Mouse (Mus musculus) embryonic facial prominence, embryonic 14.5 days (tissue): ENCODE data around the gene Lurap1. TPM values are rescaled to one million over a fixed set of nuclear protein-coding genes. Genes with fewer than 3 reads are reported as not detected.

Source experiments
- ATAC-seq: fragments of 200-750 bp; cut with Nextera tagmentation; 2 replicates; pipeline ENCODE4 v1.8.0; 2017; ENCODE audit warnings: low read depth, moderate number of reproducible peaks, moderate TSS enrichment
- DNase-seq: peaks from one replicate; pipeline ENCODE4 v3.0.0-alpha.2; 2015; ENCODE audit warnings: low spot score
- H3K27ac ChIP-seq: fragments of 300-500 bp; sonication (generic); replicated peaks from 2 replicates; pipeline ENCODE4 v1.5.1; 2014; ENCODE audit warnings: low read depth, mild to moderate bottlenecking, low read length, moderate library complexity
- H3K27me3 ChIP-seq: fragments of 300-500 bp; sonication (generic); replicated peaks from 2 replicates; pipeline ENCODE4 v1.6.1; 2014; ENCODE audit warnings: low read length; ENCODE audit not compliant: control insufficient read depth, insufficient read depth
- H3K36me3 ChIP-seq: fragments of 300-500 bp; sonication (generic); 2 replicates; pipeline ENCODE4 v1.6.1; 2014; ENCODE audit warnings: low read length, mixed read lengths; ENCODE audit not compliant: control insufficient read depth, insufficient read depth
- H3K4me1 ChIP-seq: fragments of 300-500 bp; sonication (generic); 2 replicates; pipeline ENCODE4 v1.6.1; 2014; ENCODE audit warnings: antibody characterized with exemption, low read length; ENCODE audit not compliant: control insufficient read depth, insufficient read depth
- H3K4me2 ChIP-seq: fragments of 300-500 bp; sonication (generic); 2 replicates; pipeline ENCODE4 v1.6.1; 2014; ENCODE audit warnings: low read depth, mild to moderate bottlenecking, low read length, moderate library complexity, mixed read lengths
- H3K4me3 ChIP-seq: fragments of 300-500 bp; sonication (generic); 2 replicates; pipeline ENCODE4 v1.5.1; 2014; ENCODE audit warnings: low read depth, mild to moderate bottlenecking, low read length
- H3K9ac ChIP-seq: fragments of 300-500 bp; sonication (generic); 2 replicates; pipeline ENCODE4 v1.6.1; 2014; ENCODE audit warnings: low read depth, mild to moderate bottlenecking, low read length, moderate library complexity, mixed read lengths
- H3K9me3 ChIP-seq: fragments of 300-500 bp; sonication (generic); 2 replicates; pipeline ENCODE4 v1.6.1; 2016; ENCODE audit warnings: low read length; ENCODE audit not compliant: control insufficient read depth
- WGBS: fragments of 180-500 bp; shearing (Covaris S2); extraction: QIAGEN DNeasy Blood & Tissue Kit; methylation state at CpG from one replicate; pipeline ENCODE4 v1.1.7; 2014; 5-methylcytosine and 5-hydroxymethylcytosine counted together
- polyA plus RNA-seq: library from polyadenylated mRNA; unstranded; fragments of >200 nt; fragmentation: Nextera tagmentation; extraction: Ambion mirVana; gene quantifications from 2 replicates; pipeline ENCODE4 v1.2.1, GENCODE M21; 2014

The Lurap1 gene
- polyA plus RNA-seq, 1 experiment from 2014 or later, result 2.4 TPM

DNA sequence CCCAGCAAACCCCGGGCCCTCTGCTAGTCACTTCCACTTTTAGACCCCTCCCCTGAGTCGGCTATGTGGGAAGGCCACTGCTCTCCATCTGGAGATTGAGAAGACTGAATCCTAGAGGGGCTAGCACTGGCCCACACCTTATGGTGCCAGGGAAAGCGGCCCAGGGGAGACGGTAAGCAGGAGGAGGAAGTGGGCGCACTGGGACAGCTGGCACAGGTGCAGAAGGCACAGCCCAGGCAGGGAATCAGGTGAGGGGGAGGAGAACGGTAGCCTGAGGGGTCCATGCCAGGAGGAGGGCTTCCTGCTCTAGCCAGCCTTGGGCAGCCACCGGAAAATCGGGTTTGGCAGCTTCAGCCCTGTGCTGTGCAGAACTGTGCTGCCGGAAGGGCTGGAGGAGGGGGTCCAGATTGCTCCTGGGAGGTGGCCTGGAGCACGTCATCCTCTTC is 25.4 kb upstream of the Lurap1 start:
- H3K36me3 ChIP-seq, result no peaks in the 10 kb centered on the region
- peak overlapping the region; percentile 45 for H3K4me2 ChIP-seq
- no peak overlapping the region; the same call in 1 of the 2 replicates for H3K4me3 ChIP-seq
- DNase-seq, result peak; percentile 94
- H3K9me3 ChIP-seq, result no peaks in the 10 kb centered on the region
- no peaks in the 10 kb centered on the region for H3K27me3 ChIP-seq
- peaks cover 24% of the 10 kb centered on the region for H3K4me1 ChIP-seq
- 12% methylated on average over 9 of the region's 10 CpGs for WGBS
- H3K27ac ChIP-seq, result peak overlapping the region; percentile 61
- peak; percentile 93 for ATAC-seq
- peak overlapping the region; percentile 53; the same call in 1 of the 2 replicates for H3K9ac ChIP-seq

- Histone ChIP-seq H3K9me3 (no peaks in the 10 kb centered on the region), H3K27me3 (no peaks in the 10 kb centered on the region), H3K4me1 (peaks cover 24% of the 10 kb centered on the region), H3K4me3 (no peak overlapping the region), H3K4me2 (peak overlapping the region; percentile 45), H3K27ac (peak overlapping the region; percentile 61), H3K36me3 (no peaks in the 10 kb centered on the region), H3K9ac (no peak overlapping the region)
- no peak for ATAC-seq
- peak; percentile 48 for DNase-seq
- 58% methylated on average over 7 of the region's 7 CpGs for WGBS
These were observed 24.8 kb upstream of the Lurap1 start for GRCm38 (mm10) chr4:116175711-116176542.

- no peaks in the 10 kb centered on the region for H3K36me3 ChIP-seq
- DNase-seq (no peak), ATAC-seq (no peak)
- H3K4me3 ChIP-seq, result no peak overlapping the region
- H3K9me3 ChIP-seq, result no peaks in the 10 kb centered on the region
- peaks cover 24% of the 10 kb centered on the region for H3K4me1 ChIP-seq
- H3K27ac ChIP-seq, result no peak overlapping the region
- no peak overlapping the region for H3K9ac ChIP-seq
- H3K27me3 ChIP-seq, result no peaks in the 10 kb centered on the region
- no peak overlapping the region for H3K4me2 ChIP-seq
These were observed 24.0 kb upstream of the Lurap1 start for GRCm38 (mm10) chr4:116175136-116175535.

DNA sequence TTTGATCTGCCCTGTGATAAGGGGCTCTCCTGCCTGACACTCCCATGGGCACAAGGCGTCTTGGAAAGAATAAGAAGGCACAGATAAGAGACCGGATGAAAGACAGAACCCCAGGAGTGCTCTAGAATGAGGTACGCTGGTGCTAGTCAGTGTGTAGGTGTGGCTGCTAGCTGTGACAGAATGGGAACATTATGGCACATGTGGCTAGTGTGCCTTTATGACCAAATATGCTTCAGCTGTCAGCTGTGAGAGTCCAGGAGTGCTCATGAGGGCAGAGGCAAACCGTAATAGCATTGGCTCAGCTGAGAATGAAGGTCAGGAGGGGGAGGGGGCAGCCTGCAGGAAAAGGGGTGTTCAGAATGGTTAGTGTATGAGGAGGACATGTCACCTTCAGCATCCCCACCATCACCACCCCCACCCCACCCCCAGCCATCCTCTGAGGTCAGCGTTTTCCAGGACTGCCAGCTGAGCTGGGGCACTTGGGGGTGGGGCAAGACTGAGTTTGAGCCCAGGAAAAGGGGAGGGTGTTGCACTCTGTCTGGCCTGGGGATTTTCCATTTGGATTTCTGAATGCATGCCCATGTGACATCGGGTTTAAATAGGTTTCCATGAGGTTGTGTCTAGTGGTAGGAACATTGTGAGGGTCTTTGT is 23.5 kb upstream of the Lurap1 start:
- Histone ChIP-seq H3K36me3 (no peaks in the 10 kb centered on the region), H3K4me1 (peaks cover 24% of the 10 kb centered on the region), H3K4me2 (no peak overlapping the region), H3K27ac (no peak overlapping the region), H3K9ac (no peak overlapping the region), H3K9me3 (no peaks in the 10 kb centered on the region), H3K4me3 (no peak overlapping the region), H3K27me3 (no peaks in the 10 kb centered on the region)
- no peak for ATAC-seq
- WGBS, result 43% methylated on average over 6 of the region's 6 CpGs
- no peak for DNase-seq

- no peak overlapping the region for H3K9ac ChIP-seq
- H3K9me3 ChIP-seq, result no peaks in the 10 kb centered on the region
- no peak overlapping the region for H3K27ac ChIP-seq
- no peak overlapping the region for H3K4me3 ChIP-seq
- no peaks in the 10 kb centered on the region for H3K36me3 ChIP-seq
- ATAC-seq, result no peak
- DNase-seq, result no peak
- H3K27me3 ChIP-seq, result no peaks in the 10 kb centered on the region
- peaks cover 24% of the 10 kb centered on the region for H3K4me1 ChIP-seq
- H3K4me2 ChIP-seq, result no peak overlapping the region
- 78% methylated on average over 4 of the region's 4 CpGs for WGBS
These were observed 22.6 kb upstream of the Lurap1 start for GRCm38 (mm10) chr4:116173752-116174151.

GRCm38 (mm10) chr4:116173072-116173471 is 21.9 kb upstream of the Lurap1 start, which contains the start of the genes 1700042G07Rik and Gm49337:
Gene 1700042G07Rik (plus strand): TSS chr4:116173372.
Gene Gm49337 (plus strand): TSS chr4:116173384.
- H3K9ac ChIP-seq, result no peak within 1 kb of the TSS
- DNase-seq, result no peak
- no peaks in the 10 kb centered on the region for H3K27me3 ChIP-seq
- no peak within 1 kb of the TSS for H3K4me3 ChIP-seq
- H3K4me1 ChIP-seq, result peaks cover 24% of the 10 kb centered on the region
- no peaks in the 10 kb centered on the region for H3K9me3 ChIP-seq
- H3K36me3 ChIP-seq, result no peaks in the 10 kb centered on the region
- WGBS, result 85% methylated on average over 6 of the region's 6 CpGs
- H3K27ac ChIP-seq, result no peak within 1 kb of the TSS
- ATAC-seq, result no peak
- H3K4me2 ChIP-seq, result no peak within 1 kb of the TSS

- no peak overlapping the region for H3K4me2 ChIP-seq
- ATAC-seq (0 out of 2 replicates have a peak, but pooled peaks have one; percentile 0), DNase-seq (no peak)
- H3K27me3 ChIP-seq, result no peaks in the 10 kb centered on the region
- no peaks in the 10 kb centered on the region for H3K36me3 ChIP-seq
- no peak overlapping the region for H3K4me3 ChIP-seq
- WGBS, result 65% methylated on average over 3 of the region's 3 CpGs
- no peak overlapping the region for H3K9ac ChIP-seq
- H3K9me3 ChIP-seq, result no peaks in the 10 kb centered on the region
- H3K4me1 ChIP-seq, result peaks cover 5% of the 10 kb centered on the region; the same call in 1 of the 2 replicates
- no peak overlapping the region for H3K27ac ChIP-seq
These were observed 18.2 kb upstream of the Lurap1 start for GRCm38 (mm10) chr4:116169353-116169672.

- H3K36me3 ChIP-seq, result no peaks in the 10 kb centered on the region
- WGBS, result 80% methylated on average over 7 of the region's 8 CpGs
- ATAC-seq, result peak; percentile 67
These were observed 17.6 kb upstream of the Lurap1 start for GRCm38 (mm10) chr4:116168617-116169352.

More at GRCm38 (mm10) chr4:116168617-116169352, 17.6 kb upstream of the Lurap1 start:
- no peak overlapping the region for H3K9ac ChIP-seq
- H3K9me3 ChIP-seq, result no peaks in the 10 kb centered on the region
- H3K27me3 ChIP-seq, result no peaks in the 10 kb centered on the region
- H3K4me1 ChIP-seq, result peaks cover 5% of the 10 kb centered on the region; the same call in 1 of the 2 replicates
- DNase-seq, result peak; percentile 70
- no peak overlapping the region for H3K4me3 ChIP-seq
- H3K4me2 ChIP-seq, result no peak overlapping the region
- H3K27ac ChIP-seq, result no peak overlapping the region
